Mouse (Mus musculus) thymus, postnatal 10 days (tissue): ENCODE data around the gene Cdh13.

Experiments
- DNase-seq, 2 experiments: peaks; one replicate each; pipeline ENCODE4 v3.0.0; 2021; ENCODE audit warnings: low spot score in 2 of 2

The Cdh13 gene

DNA sequence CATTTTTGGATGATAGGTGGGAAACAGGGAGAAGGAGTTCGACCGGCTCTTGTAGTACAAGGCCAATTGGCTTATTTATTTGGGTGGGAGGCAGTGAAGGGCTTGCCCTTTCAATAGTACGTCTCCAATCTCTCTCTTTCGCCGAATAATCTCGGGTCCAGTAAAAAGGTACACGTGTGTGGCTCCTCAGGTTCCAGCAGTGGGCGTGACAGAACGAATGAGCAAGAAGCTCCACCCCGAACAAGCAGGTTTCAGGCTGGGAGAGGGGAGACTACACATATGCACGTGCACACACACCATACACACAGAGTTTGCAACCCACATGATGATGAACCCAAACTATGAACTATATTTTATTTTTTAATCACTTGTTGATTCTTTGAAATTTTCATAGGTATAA, 653.9 kb downstream of the Cdh13 start:
- DNase-seq, result no peak

DNA sequence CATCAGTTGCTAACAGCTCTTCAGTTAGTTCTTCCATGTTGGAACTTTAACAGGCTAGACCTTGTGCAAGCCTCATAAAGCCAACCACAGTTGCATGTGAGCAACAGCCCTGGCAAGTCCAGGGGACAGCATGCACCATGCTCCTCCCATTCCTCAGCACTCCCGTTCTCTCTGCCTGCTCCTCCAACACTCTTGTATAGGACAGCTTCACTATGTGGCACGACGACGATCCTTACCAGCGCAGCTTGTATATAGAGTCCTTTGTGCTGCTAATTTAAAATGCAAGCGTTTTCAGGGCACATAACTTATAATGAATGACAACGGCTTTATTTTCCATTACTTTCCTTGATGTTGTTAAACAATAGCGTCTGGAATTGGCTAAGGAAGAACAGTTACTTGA, 654.5 kb downstream of the Cdh13 start:
- no peak for DNase-seq

DNA sequence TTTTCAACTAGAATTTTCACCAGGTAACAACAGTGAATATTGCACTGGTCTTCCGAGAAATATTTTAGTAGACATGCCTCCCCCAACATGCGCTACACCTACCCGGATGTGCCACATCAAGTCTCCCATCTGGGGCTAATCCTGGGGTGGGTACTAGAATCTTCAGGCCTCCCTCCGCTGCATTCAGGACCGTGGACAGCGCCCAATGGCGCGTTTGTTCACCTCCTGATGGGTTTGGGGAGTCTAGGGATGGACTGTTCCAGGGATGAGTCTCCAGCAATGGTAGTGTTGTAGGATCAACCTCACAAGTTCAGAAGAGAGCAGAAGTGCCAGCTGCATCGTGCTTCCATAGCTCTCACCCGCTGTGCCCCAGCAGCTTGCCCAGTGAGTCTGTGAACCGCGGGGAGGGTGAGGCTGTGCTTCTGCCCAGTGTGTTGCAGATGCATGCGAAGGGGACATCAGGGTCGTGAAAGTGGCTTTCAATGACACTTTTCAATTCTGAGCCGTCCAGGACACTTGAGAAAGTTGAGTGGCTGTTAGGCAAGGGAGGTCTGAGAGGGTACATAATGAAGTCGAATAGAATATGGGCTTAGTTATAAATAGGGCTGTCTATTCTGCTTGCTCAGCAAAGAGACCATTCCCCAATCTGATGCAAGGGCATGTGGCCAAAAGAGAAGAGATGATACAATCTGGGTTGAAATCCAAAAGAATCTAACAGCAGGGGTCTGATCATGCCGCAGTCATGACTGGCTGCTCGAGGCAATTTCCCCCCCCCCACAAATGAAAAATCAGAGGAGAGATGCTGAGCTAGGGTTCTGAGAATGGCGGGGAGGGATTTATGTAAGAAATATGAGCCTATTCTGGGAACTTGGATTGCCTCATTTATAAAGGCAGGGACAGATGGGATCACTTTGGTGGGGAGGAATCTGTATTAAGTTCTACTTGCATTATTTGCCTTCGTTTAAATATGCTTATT, 668.5 kb downstream of the Cdh13 start:
- no peak for DNase-seq

DNA sequence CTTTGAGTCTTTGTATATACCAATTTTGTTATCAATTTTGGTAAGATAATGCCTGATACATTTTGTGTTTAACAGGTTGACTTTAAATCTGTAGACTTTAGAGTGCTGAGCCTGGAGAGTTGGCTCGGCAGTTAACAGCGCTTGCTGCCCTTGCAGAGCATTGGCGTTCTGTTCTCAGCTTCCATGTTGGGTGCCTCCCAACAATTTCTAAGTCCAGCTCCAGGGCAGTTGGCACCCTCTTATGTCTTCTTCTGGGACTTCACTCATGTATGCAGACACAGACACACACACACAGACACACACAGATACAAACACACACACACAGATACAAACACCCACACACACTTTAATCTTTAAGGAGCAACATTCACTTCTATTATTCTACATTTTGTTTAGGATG, 672.6 kb downstream of the Cdh13 start:
- DNase-seq, result no peak

DNA sequence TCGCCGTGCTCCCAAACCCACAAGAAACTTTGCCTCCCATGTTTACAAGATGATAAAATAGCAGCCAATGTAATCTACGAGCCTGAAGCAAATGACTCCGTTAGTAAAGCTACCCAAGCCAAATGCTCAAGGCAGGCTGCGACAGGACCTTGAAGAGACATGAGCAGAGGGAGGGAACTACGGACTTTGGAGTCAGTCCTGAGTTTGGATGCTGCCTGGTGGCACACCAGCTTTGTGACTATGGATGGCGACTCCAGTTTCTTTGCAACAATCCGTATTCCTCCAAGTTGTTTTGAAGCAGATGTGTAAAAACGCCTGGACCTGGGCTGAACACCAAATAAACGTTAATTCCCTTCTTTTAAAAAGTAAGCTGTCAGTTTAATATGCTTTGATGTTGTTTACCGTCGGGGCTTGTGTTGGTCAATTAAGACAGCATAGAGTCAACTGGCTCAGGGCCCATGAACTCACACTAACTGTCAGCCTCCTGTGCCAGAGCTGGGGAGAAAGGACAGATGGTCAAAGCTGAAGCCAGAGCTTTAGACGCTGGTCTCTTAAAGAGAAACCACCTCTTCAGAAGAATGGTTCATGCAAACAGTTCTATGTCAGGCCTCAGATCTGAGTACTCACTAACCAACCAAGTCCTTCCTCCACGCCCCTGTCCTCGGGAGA, 678.5 kb downstream of the Cdh13 start:
- DNase-seq, result no peak

DNA sequence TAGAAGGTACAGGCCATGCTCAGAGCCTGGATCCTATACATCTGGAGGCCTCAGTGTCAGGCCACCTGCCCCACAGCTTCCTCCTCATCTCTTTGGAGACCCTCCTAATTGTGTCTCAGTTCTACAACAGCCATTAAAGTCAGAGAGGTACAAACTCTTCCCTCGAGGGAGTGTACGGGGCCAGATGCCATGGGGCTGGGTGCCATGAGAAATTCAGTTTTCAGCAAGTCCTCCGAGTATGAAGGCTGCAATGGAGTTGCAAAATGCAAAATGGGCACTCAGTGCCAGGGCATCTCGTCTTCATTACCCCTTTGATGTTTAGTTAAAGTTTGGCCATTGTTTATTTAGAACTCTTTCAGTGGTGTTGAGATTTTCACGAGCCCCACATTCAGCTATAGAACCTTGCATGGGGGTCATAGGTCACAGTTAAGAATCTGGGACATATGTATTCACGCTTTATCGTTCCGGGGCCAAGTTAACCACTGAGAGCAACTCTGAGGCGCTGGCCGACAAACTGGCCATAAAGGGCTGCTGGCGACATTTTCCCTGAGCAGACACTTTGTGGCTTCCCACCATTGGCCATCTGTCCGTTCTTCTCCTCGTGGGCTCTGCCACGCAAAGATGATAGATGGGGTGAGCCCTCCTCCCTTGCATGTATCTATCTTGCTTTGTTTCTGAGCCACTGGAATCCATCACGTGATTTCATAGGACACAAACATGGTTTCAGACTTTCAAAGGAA, 681.7 kb downstream of the Cdh13 start:
- no peak for DNase-seq

DNA sequence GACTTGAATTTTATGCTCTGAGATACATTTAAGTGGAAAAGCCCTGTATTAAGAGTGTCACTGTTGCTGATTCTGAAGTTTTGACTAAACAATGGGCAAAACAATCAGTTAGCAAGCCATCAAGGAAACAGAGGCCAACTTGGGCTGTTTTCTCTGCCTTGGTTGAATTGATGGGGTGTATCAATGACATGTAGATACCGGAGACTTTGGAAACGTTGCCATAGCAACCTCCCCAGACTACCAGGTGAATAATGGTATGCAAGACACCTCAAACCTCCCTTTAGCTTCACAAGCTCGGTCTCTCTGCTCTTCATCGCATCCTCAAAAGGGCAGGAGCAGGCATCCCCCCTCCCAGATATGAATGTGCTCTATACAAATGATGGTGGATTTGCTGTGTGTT, 685.4 kb downstream of the Cdh13 start:
- no peak for DNase-seq

DNA sequence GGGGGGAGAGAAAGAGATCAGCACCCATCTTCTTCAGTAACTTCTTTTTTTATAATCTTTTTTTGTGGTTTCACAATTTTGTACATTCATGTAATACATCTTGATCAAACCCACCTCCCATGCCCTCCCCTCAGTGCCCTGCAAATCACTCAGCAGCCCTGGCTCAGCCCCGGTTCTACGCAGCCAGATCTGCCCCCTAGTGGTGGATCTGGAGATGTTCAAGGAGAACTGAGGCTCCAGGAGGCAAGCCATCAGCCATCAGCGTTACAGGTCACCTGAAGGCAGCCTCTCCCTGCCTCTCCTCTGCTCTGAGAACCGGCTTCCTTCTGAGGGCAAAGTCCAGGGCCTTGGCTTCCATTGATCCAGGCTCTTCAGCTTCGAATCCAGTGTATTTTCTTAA, 696.3 kb downstream of the Cdh13 start:
- peak in 1 of 2 experiments; percentile 4 for DNase-seq

DNA sequence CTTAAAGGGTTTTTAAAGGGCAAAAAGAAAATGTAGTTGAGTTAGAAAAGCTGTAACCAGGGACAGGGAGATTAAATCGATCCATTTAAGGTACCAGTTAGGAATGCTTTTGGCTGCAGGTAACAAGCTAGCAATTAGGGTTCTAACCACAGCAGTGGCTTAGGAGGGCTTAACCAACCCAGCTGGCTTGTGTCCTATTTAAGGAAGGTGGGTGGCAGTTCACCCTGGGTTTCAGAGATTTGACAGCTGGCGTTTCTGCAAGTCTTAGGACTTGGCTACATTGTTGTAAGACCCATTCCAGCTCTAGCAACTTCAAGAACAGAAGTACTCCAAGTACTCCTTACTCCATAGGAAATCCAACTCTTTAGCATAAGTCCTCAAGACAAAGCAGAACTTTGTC, 700.2 kb downstream of the Cdh13 start:
- DNase-seq, result no peak

DNA sequence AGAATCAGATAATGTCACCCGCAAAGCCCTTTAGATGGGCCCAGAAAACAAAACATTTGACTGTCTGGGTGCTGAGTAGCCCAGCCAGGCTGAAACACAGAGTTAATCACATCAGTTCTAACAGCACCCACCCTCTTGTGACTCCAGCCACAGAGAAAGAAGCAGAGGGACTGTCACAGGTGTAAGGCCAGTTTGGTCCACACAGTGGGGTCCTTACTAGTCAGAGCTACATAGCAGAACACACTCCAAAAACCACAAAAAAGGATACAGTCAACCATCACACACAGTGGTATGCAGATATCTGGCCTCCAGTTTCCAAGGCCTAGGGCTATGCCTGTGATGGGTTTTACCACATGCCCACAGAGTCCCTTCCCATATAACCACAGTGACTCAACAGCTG, 703.3 kb downstream of the Cdh13 start:
- DNase-seq, result no peak

DNA sequence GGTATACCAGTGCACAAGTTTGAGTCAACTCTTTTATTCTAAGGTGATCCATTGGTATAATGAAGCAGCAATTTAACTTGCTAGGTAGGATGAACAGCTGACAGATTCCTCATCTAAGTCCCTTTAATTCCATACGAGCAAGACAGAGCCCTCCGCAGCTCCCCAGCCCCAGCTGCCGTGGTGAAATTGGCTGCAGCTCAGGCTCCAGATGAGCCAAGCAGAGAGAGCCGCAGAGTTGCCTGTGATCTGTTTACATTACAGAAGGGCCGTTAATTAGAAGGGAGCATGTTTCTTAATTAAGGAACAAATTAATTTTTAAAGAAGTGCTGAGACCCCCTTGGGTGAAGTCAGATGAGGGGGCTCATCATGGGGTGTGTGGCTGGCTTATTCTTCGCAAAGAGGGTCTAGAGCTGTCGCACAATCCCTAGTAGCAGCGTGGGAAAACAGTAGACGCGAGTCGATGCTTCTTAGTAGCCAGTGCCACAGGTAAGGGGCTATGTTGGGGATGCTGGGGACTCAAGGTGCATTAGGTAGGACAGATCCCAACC, 712.2 kb downstream of the Cdh13 start:
- no peak for DNase-seq

DNA sequence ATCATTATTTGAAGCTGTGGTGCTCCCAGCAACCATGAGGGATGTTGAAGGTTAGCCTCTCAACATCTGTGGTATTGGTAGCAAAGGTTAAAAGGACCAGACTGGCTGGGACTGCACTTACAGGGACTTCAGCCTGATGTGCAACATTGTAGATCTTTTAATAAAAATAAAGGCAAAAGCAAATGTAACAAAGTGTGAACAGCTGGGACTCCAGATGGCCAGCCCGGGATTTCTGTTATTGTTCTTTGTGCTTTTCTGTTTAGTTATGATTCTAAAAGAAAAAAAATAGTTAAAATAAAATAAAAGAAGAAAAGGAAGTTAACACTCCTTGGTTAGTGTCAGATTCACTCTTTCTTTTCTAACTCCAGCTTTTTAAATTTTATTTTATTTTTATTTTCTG, 717.1 kb downstream of the Cdh13 start:
- no peak for DNase-seq

DNA sequence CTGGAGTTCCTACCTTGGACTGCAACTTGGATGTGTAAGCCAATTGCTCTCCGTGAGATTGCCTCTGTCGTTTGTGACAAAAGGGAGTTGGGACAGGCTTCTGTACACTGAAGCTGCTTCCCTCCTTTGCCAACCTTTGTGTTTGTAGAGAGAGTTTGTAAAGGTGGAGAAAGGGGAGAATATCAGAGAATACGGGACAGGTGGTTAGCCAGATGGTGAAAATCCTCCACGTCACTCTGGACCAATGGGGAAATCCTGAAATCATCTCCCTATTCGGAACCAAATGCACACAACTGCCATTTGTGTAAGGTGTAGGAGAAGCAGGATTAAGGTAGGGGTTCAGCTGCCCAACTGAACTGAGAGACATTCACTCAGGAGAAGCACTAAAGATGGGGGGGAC, 721.3 kb downstream of the Cdh13 start:
- no peak for DNase-seq

DNA sequence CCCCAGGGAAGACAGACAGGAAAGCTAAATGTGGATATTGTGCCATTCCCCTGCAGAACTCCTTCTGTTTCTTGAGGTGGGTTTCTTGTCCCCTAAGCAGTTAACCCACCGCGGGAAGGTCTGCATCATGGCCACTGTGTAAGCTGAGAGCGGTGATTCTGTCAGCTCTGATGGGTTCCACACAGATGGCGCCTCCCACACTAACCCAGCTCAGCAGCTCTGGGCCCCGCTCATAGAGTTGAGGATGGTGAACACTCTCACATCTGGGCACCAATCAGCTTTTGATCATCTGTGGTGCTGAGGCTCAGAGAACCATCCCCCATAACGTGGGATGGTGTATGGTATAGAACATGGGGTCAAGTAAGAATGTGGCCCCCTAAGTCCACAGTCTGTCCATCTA, 735.1 kb downstream of the Cdh13 start:
- DNase-seq, result no peak

DNA sequence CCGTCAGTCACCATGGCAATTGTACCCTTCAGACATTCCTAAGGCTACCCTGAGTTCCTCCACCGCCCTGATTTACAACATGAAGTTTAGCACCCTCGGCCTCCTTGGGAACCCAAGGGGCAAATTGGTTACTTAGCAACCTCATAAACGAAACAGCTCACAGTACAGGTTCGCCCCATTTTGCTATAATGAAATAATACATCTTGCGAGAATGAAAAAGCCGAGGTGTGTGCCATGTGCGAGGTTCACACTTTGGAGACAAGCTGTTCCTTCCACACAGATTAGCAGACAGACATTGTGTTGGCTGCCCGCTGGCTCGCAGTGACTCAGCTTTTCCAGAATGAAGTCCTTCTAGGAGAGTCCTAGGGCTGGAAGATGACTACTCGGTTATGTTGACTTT, 737.2 kb downstream of the Cdh13 start:
- DNase-seq, result no peak

DNA sequence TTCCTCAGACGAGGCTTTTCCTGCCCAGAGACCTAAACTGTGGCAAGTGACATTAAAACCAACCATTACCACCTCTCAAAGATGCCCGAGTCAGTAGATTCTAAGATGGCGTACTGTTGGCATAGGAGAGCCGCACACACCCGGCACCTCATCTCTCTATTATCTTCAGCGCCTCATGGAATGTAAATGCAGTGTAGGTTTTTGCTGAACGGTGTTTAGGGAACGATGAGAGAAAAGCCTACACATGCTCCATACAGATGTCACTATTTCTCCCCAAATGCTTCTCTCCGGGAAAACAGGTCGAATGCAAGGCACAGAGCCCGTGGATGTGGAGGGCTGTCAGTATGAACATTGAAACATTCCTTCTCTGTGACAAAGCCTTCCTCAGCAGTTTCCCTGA, 737.9 kb downstream of the Cdh13 start:
- no peak for DNase-seq

DNA sequence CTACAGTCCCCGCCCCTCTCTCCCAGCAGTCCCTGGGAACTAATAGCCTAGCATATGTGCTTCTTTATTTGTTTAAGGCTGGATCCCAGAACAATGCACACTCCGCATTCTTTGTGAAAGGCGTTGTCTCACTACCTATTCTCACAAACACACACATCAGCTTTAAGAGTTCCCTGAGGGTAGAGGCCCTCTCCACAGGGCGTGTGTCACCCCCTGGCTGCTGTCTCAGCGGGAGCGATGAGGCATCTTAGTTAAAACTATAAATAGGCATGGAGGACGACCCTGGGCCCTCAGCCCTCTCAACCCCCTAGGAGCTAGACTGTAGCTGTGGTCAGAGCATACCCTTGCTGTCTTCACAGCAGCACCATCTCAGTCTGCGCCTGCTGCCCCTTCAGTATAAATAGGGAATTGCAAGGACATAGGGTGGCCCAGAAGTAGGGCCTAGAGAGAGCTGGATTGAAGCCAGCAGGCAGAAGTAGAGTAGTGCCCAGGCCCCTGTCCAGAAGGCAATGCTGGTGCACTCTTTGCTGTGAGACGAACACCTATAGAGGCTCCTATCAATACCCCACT, 738.9 kb downstream of the Cdh13 start:
- DNase-seq, result no peak

DNA sequence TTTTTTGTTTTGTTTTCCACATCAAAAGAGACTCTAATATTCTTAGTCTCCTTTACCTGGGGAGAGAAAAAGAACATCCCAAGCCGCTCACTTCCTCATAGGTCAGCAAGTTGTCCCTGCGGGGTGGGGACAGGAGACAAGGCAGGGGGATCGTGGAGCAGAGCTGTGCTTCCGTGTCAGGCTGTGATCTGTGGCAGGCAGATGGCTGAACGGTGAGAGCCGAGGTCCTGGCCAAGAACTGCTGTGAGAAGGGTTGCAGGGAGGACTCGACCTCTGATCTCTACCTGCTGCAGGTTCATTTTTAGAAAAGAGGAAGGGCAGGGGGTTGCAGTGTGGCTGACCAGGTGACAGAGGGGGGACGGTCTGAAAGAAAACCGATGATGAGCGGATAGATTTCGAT, 749.9 kb downstream of the Cdh13 start:
- no peak for DNase-seq

DNA sequence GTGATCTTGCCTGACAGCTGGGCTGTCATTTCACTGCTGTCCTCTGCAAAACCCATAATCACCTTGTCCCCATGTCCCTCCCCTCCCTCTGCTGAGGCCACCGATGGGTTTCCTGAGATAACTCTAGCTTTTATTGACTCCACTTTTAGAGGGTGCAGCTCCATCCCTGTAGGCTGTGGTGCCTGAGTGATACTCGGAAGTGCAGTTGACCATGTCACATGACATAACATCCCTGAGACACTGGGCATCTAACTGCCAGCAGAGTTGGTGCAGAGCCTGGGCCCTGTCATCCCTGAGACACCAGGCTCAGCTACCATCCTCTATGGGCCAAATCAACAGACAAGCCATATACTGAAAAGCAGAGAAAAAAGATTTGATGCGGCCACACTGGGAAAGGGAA, 750.5 kb downstream of the Cdh13 start:
- DNase-seq, result no peak

DNA sequence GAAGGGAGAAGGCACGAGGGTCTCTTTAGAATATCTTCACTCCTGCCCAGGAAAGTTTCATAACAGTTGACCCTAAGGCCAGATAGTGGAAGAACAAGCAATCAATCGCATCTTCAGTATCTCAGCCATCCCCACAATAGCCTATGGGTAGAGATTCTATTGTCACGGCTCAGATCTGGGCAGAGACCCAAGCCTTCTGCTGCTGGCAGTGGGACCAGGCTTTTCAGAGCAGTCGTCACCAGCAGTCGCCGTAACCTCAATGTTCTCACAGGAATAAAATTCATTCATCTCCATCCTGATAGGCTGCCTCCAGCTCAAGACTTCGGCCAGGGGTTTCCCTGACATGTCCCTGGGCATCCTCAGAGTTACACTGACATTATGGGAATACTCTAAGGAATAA, 751.6 kb downstream of the Cdh13 start:
- no peak for DNase-seq

DNA sequence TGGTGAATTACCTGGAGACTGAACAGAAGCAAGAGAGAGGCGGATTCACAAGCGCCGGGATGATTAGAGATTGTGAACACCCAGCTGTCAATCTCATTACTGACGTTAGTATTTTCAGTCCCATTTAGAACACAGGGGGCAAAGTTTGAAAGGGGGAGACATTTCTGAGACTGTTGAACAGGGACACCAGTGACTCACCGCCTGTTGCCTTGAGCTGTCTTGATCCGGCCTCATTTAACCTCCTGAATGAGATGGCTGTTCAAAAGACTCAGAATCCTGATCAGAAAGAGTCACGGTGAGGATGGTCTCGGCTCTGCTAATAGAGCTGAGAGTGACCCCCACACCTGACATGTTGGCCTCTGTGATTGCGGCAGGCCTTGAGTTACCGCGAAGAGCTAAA, 754.0 kb downstream of the Cdh13 start:
- no peak for DNase-seq

DNA sequence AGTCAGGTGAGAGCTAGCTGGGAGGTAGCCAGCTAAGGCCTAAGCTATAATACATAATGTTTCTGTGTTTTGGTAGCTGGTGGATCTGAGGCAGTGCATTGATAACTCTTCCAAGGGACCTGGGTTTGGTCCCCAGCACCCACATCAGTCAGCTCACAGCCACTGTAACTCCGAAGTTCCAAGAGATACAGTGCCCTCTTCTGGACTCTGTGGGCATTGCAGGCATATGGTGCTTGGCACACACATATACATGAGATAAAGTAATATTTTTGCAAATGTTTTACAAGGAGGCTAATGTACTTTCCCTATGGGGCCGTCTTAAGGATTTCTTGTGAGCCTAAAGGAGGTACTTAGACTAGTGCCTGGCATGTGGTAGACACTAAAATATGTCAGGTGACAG, 755.8 kb downstream of the Cdh13 start:
- DNase-seq, result no peak
